8 mouse cellular contexts compared by ENCODE assay signal in genomic region chr12:95693651-95694471, GRCm38 (mm10). TPM values are rescaled to one million over a fixed set of nuclear protein-coding genes. Genes with fewer than 3 reads are reported as not detected.
DNase-seq lines count a peak whose midpoint lies in the region; ATAC-seq and TF ChIP-seq lines count a peak whose summit lies in the region.

No protein-coding gene starts in this region.

- H3K9ac ChIP-seq in ES-Bruce4 (ENCODE audit: low read depth, poor library complexity, severe bottlenecking) = no peak overlapping the region
- peak overlapping the region; percentile 87 for H3K9ac ChIP-seq in hindbrain, embryonic 12.5 days

- peak overlapping the region; percentile 6 for H3K4me3 ChIP-seq in ES-Bruce4 (ENCODE audit: low read depth, low read length)
- peak overlapping the region; percentile 76 for H3K4me3 ChIP-seq in brown adipose tissue, adult 24 weeks (ENCODE audit: insufficient read depth, low read depth, low read length)
- peak overlapping the region; percentile 73 for H3K4me3 ChIP-seq in gastrocnemius, adult 2 months
- peak overlapping the region; percentile 75 for H3K4me3 ChIP-seq in hindbrain, embryonic 12.5 days

- peak overlapping the region; percentile 74 for H3K4me2 ChIP-seq in hindbrain, embryonic 12.5 days (replicated peaks)

- no peaks in the 10 kb centered on the region for H3K9me3 ChIP-seq in ES-Bruce4 (replicated peaks; ENCODE audit: control insufficient read depth, insufficient read depth, low read length, poor library complexity, severe bottlenecking)
- no peaks in the 10 kb centered on the region for H3K9me3 ChIP-seq in hindbrain, embryonic 12.5 days (replicated peaks)

- intact Hi-C loops in gastrocnemius, adult 2 months (cut with DNase I) = no loop called here

- no peaks in the 10 kb centered on the region for H3K4me1 ChIP-seq in ES-Bruce4 (ENCODE audit: control insufficient read depth, insufficient read depth, low read length)
- H3K4me1 ChIP-seq in brown adipose tissue, adult 24 weeks (ENCODE audit: control insufficient read depth, insufficient read depth, insufficient read length, low read length) = no peaks in the 10 kb centered on the region; the same call in 1 of the 2 replicates
- H3K4me1 ChIP-seq in hindbrain, embryonic 12.5 days = peaks cover 15% of the 10 kb centered on the region

- no peak for TF ChIP-seq POLR2A in ES-Bruce4 (IDR thresholded peaks at IDR 0.05; ENCODE audit: insufficient read depth, low read length)

- peaks cover 18% of the 10 kb centered on the region; the same call in 1 of the 2 replicates for H3K27me3 ChIP-seq in ES-Bruce4 (ENCODE audit: control insufficient read depth, insufficient read depth, low read length, poor library complexity, severe bottlenecking)
- peaks cover 23% of the 10 kb centered on the region for H3K27me3 ChIP-seq in hindbrain, embryonic 12.5 days

- TF ChIP-seq EP300 in ES-Bruce4 (IDR thresholded peaks at IDR 0.05; ENCODE audit: insufficient read depth, low read depth, low read length) = no peak

- no peak for ATAC-seq in hindbrain, embryonic 12.5 days (ENCODE audit: low FRiP score)

- DNase-seq in gastrocnemius, adult 2 months = peak; percentile 71
- peak; percentile 40 to 51 for DNase-seq in layer of hippocampus, postnatal 14 days (ENCODE audit: low spot score in 2 of 2)
- DNase-seq in lung, postnatal 4 days = peak; percentile 20 to 35
- peak; percentile 76 to 85 for DNase-seq in right cerebral cortex, postnatal 10 days (ENCODE audit: low spot score in 2 of 2)
- DNase-seq in spleen, adult 12 weeks (ENCODE audit: low spot score) = no peak

- no peak for TF ChIP-seq CTCF in ES-Bruce4 (IDR thresholded peaks at IDR 0.05; ENCODE audit: low read depth, low read length)
- TF ChIP-seq CTCF in gastrocnemius, adult 2 months (IDR thresholded peaks at IDR 0.05) = peak; percentile 30

- H3K36me3 ChIP-seq in ES-Bruce4 (ENCODE audit: control insufficient read depth, insufficient read depth, low read length, poor library complexity, severe bottlenecking) = no peaks in the 10 kb centered on the region
- H3K36me3 ChIP-seq in hindbrain, embryonic 12.5 days = no peaks in the 10 kb centered on the region

- under 1% methylated on average over 28 of the region's 28 CpGs for WGBS in hindbrain, embryonic 12.5 days

- H3K27ac ChIP-seq in ES-Bruce4 (ENCODE audit: insufficient read depth, low read length) = no peak overlapping the region
- no peak overlapping the region for H3K27ac ChIP-seq in brown adipose tissue, adult 24 weeks (replicated peaks; ENCODE audit: low read depth, low read length)
- peak overlapping the region; percentile 90 for H3K27ac ChIP-seq in gastrocnemius, adult 2 months
- H3K27ac ChIP-seq in hindbrain, embryonic 12.5 days = peak overlapping the region; percentile 40; the same call in 1 of the 2 replicates

RNA-seq across cellular contexts. Expression of gene Flrt2, which starts 1.8 kb away (rescaled TPM):
- polyA plus RNA-seq in ES-Bruce4 (2011; ENCODE audit: insufficient read depth, insufficient read length, low read depth, missing spikeins) = 1.4 TPM in 2 replicates
- polyA plus RNA-seq in brown adipose tissue, adult 24 weeks (2012; ENCODE audit: insufficient read depth, insufficient read length, missing spikeins) = 1.0 and 1.9 TPM in 2 replicates
- 1 to 10 TPM; 4.5 to 9.1 TPM for total RNA-seq in gastrocnemius, adult 2 months (2021)
- polyA plus RNA-seq in hindbrain, embryonic 12.5 days (2016; fragmentation: Nextera tagmentation; extraction: Ambion mirVana) = 50.9 and 61.4 TPM in 2 replicates
- total RNA-seq in layer of hippocampus, postnatal 14 days (2021) = 10 to 100 TPM; 39.9 to 41.2 TPM

Comparison
In these comparisons a context has a peak if more than half of its experiments do, and no peak if none do; other contexts are left out.
1. H3K27ac ChIP-seq: peak in gastrocnemius, adult 2 months (single experiment) and hindbrain, embryonic 12.5 days (single experiment); none in ES-Bruce4 (single experiment) and brown adipose tissue, adult 24 weeks (single experiment).
2. H3K4me3 ChIP-seq: peak in every context shown above with its lines; median percentile 76 in brown adipose tissue, adult 24 weeks; 75 in hindbrain, embryonic 12.5 days; 73 in gastrocnemius, adult 2 months; 6 in ES-Bruce4.
3. RNA of gene Flrt2, which starts 1.8 kb away (polyA plus RNA-seq): 50.9 to 61.4 TPM in hindbrain, embryonic 12.5 days; 1.0 to 1.9 TPM in brown adipose tissue, adult 24 weeks and 1.4 TPM in ES-Bruce4; every median in the first group is over 10 times any median in the second.